In genomic region chr14:45318426-45319236, GRCm38 (mm10) we compare ENCODE assay signal across 8 mouse cellular contexts. TPM values are rescaled to one million over a fixed set of nuclear protein-coding genes. Genes with fewer than 3 reads are reported as not detected.
A peak's percentile ranks its signal among the peaks of the same experiment; 100 is the strongest.
DNase-seq lines count a peak whose midpoint lies in the region; ATAC-seq and TF ChIP-seq lines count a peak whose summit lies in the region.

Gene Ero1l (minus strand): TSS chr14:45318771.

- H3K4me3 ChIP-seq in C2C12 (ENCODE audit: insufficient read depth, poor library complexity, severe bottlenecking), result peak within 1 kb of the TSS; percentile 72
- H3K4me3 ChIP-seq in heart, embryonic 10.5 days, result peak within 1 kb of the TSS; percentile 88
- H3K4me3 ChIP-seq in kidney, embryonic 15.5 days (replicated peaks), result peak within 1 kb of the TSS; percentile 83

- H3K27me3 ChIP-seq in C2C12 (ENCODE audit: control insufficient read depth, insufficient read depth, insufficient read length), result no peaks in the 10 kb centered on the region
- no peaks in the 10 kb centered on the region for H3K27me3 ChIP-seq in heart, embryonic 10.5 days (ENCODE audit: insufficient read depth, poor library complexity, severe bottlenecking)
- no peaks in the 10 kb centered on the region for H3K27me3 ChIP-seq in kidney, embryonic 15.5 days

- no peaks in the 10 kb centered on the region for H3K9me3 ChIP-seq in heart, embryonic 10.5 days
- no peaks in the 10 kb centered on the region for H3K9me3 ChIP-seq in kidney, embryonic 15.5 days (replicated peaks)

- 2% methylated on average over 74 of the region's 74 CpGs for WGBS in heart, embryonic 10.5 days
- 2% methylated on average over 67 of the region's 74 CpGs for WGBS in kidney, embryonic 15.5 days

- peaks cover 30% of the 10 kb centered on the region for H3K4me1 ChIP-seq in heart, embryonic 10.5 days
- peaks cover 19% of the 10 kb centered on the region for H3K4me1 ChIP-seq in kidney, embryonic 15.5 days

- peak within 1 kb of the TSS; percentile 98 for H3K27ac ChIP-seq in heart, embryonic 10.5 days
- peak within 1 kb of the TSS; percentile 93 for H3K27ac ChIP-seq in kidney, embryonic 15.5 days

- peaks cover 31% of the 10 kb centered on the region for H3K79me3 ChIP-seq in C2C12 (ENCODE audit: low read depth)

- peak within 1 kb of the TSS; percentile 90 for H3K9ac ChIP-seq in kidney, embryonic 15.5 days

- no peaks in the 10 kb centered on the region for H3K36me3 ChIP-seq in C2C12 (ENCODE audit: control insufficient read depth, insufficient read depth)
- no peaks in the 10 kb centered on the region for H3K36me3 ChIP-seq in heart, embryonic 10.5 days
- no peaks in the 10 kb centered on the region for H3K36me3 ChIP-seq in kidney, embryonic 15.5 days

- peak; percentile 76 for ATAC-seq in erythroblast, adult 5-6 weeks (replicated peaks; ENCODE audit: low FRiP score, poor library complexity, severe bottlenecking)
- peak; percentile 97 for ATAC-seq in kidney, embryonic 15.5 days (replicated peaks; ENCODE audit: low FRiP score)

- H3ac ChIP-seq in C2C12 (ENCODE audit: control insufficient read depth, insufficient read length, low read depth), result peak within 1 kb of the TSS; percentile 64

- DNase-seq in brain, adult 2 months (ENCODE audit: low read depth, low spot score), result peak; percentile 93
- DNase-seq in heart, embryonic 10.5 days (ENCODE audit: low spot score), result peak; percentile 92
- DNase-seq in liver, result peak; percentile 87
- DNase-seq in monocyte, adult 2 months (ENCODE audit: low read depth in 1 of 2, low spot score in 2 of 2), result peak; percentile 52 to 73
- peak; percentile 72 to 73 for DNase-seq in spleen, postnatal 14 days (ENCODE audit: low spot score in 2 of 2)

- no peak for TF ChIP-seq CTCF in C2C12 (IDR thresholded peaks at IDR 0.05; ENCODE audit: control insufficient read depth, insufficient read depth, insufficient read length)

- peaks cover 45% of the 10 kb centered on the region for H3K79me2 ChIP-seq in C2C12 (ENCODE audit: control insufficient read depth, insufficient read depth)

- peak within 1 kb of the TSS; percentile 74 for H3K4me2 ChIP-seq in kidney, embryonic 15.5 days

TF ChIP-seq in C2C12, 6 proteins besides CTCF, POLR2A, EP300 and RAD21:
- TF ChIP-seq USF1 (IDR thresholded peaks at IDR 0.05; ENCODE audit: low read depth) (no peak), FOSL1 (IDR thresholded peaks at IDR 0.05; ENCODE audit: insufficient read depth, low read length, poor library complexity, severe bottlenecking) (no peak), MYOD1 (IDR thresholded peaks at IDR 0.05; ENCODE audit: control insufficient read depth, insufficient read length, low read depth) (no peak), CEBPB (IDR thresholded peaks at IDR 0.05; ENCODE audit: low read depth) (peak; percentile 71), MAX (IDR thresholded peaks at IDR 0.05) (no peak), MYOG (IDR thresholded peaks at IDR 0.05; ENCODE audit: control insufficient read depth, extremely low read depth, insufficient read length) (no peak)
TF ChIP-seq in C2C12: peak in this region for 1.

RNA-seq across cellular contexts. Expression of gene Ero1l, which starts in this region (rescaled TPM):
- 9.0 TPM for polyA plus RNA-seq in C2C12 (2012; fragmentation: generic; extraction: Trizol)
- total RNA-seq in erythroblast, adult 5-6 weeks (2015; ENCODE audit: low replicate concordance), result 45.8 and 46.5 TPM in 2 replicates
- 19.5 and 34.2 TPM in 2 replicates for total RNA-seq in erythroblast, adult 5-6 weeks (2017; ENCODE audit: low replicate concordance)
- 47.3 and 52.8 TPM in 2 replicates for polyA plus RNA-seq in heart, embryonic 10.5 days (2016; fragmentation: Nextera tagmentation; extraction: Ambion mirVana)
- 30.0 and 33.5 TPM in 2 replicates for polyA plus RNA-seq in kidney, embryonic 15.5 days (2015; fragmentation: Nextera tagmentation; extraction: Ambion mirVana)

Comparison
In these comparisons a context has a peak if more than half of its experiments do, and no peak if none do; other contexts are left out.
1. Peak in every context shown above with its lines: DNase-seq, ATAC-seq, H3K4me3 ChIP-seq and H3K27ac ChIP-seq.